ENCODE assay signal across 9 mouse cellular contexts in genomic region chr9:59269728-59270127, GRCm38 (mm10). TPM values are rescaled to one million over a fixed set of nuclear protein-coding genes. Genes with fewer than 3 reads are reported as not detected.
DNase-seq lines count a peak whose midpoint lies in the region; ATAC-seq lines count a peak whose summit lies in the region.
"Had no signal": no experiment of that assay in that cellular context is flagged by ENCODE, and none has a peak within 500 bp of the region (broad histone marks: within the 10 kb centered on the region; RNA-seq: fewer than 3 reads in every experiment).

No protein-coding gene starts in this region.

- H3K4me1 ChIP-seq in neural tube, embryonic 11.5 days (ENCODE audit: control insufficient read depth, insufficient read depth, low read length) = 0 out of 2 replicates have a peak, but pooled peaks cover 5% of the 10 kb centered on the region

- H3K27ac ChIP-seq in neural tube, embryonic 11.5 days (ENCODE audit: low read depth, low read length) = no peak overlapping the region
- H3K27ac ChIP-seq: liver, embryonic 15.5 days had no signal

- H3K9me3 ChIP-seq in neural tube, embryonic 11.5 days (ENCODE audit: control insufficient read depth, low read length) = no peaks in the 10 kb centered on the region
- H3K9me3 ChIP-seq: liver, embryonic 15.5 days had no signal

- no peak overlapping the region for H3K4me2 ChIP-seq in neural tube, embryonic 11.5 days (ENCODE audit: low read depth)
- H3K4me2 ChIP-seq: liver, embryonic 15.5 days had no signal

- no peaks in the 10 kb centered on the region for H3K36me3 ChIP-seq in neural tube, embryonic 11.5 days (ENCODE audit: control insufficient read depth, insufficient read depth, low read length)
- H3K36me3 ChIP-seq: liver, embryonic 15.5 days had no signal

- ATAC-seq in neural tube, embryonic 11.5 days (ENCODE audit: insufficient read depth, low FRiP score, low TSS enrichment) = no peak

- no peak overlapping the region for H3K9ac ChIP-seq in neural tube, embryonic 11.5 days (ENCODE audit: low read length)
- H3K9ac ChIP-seq: liver, embryonic 15.5 days had no signal

- no peak overlapping the region for H3K4me3 ChIP-seq in neural tube, embryonic 11.5 days (ENCODE audit: low read depth, low read length)
- H3K4me3 ChIP-seq: liver, embryonic 15.5 days had no signal

- H3K27me3 ChIP-seq in neural tube, embryonic 11.5 days (ENCODE audit: control insufficient read depth, insufficient read depth, low read length) = no peaks in the 10 kb centered on the region

- intact Hi-C loops in left cerebral cortex, postnatal 36 days (cut with DNase I) = loop anchor here (2.0 to 5.0 kb wide), 2 partner anchors 257 to 367 kb away; no protein-coding TSS in a partner anchor

- 40% methylated on average over 5 of the region's 5 CpGs for WGBS in neural tube, embryonic 11.5 days

- peak; percentile 53 to 68 for DNase-seq in cerebellum, adult 18-20 months
- no peak for DNase-seq in cerebellum, adult 11 months
- DNase-seq in cerebellum, adult 9-11 months = peak; percentile 54
- peak; percentile 72 for DNase-seq in gastrocnemius, postnatal 25 days
- DNase-seq in kidney, adult 11 months = peak; percentile 43
- peak; percentile 25 to 50 for DNase-seq in left cerebral cortex, postnatal 36 days (ENCODE audit: low spot score in 2 of 2)
- peak; percentile 67 for DNase-seq in neural tube, embryonic 11.5 days (ENCODE audit: low spot score)
- peak; percentile 36 to 60 for DNase-seq in urinary bladder, postnatal 36 days (ENCODE audit: low spot score in 2 of 2)

RNA-seq across cellular contexts. Expression of gene Adpgk, which starts 21.6 kb away (rescaled TPM):
- 1 to 10 TPM; 7.1 to 7.5 TPM for total RNA-seq in gastrocnemius, postnatal 25 days (2021)
- total RNA-seq in left cerebral cortex, postnatal 36 days (2021) = 10 to 100 TPM; 14.8 to 16.2 TPM
- 48.6 and 50.0 TPM in 2 replicates for polyA plus RNA-seq in neural tube, embryonic 11.5 days (2014; fragmentation: Nextera tagmentation; extraction: Ambion mirVana)
